Mouse (Mus musculus) cortical plate, adult 2 months (tissue): ENCODE measurements around the gene Cldn2.

Experiments used
- CTCF ChIP-seq: fragments of 200-500 bp; IDR thresholded peaks from 2 replicates; pipeline ENCODE4 v1.5.1; 2011; ENCODE audit warnings: mild to moderate bottlenecking, control low read depth, low read length; ENCODE audit not compliant: insufficient read depth; ENCODE audit errors: extremely low read depth
- POLR2A ChIP-seq: fragments of 200-500 bp; IDR thresholded peaks from 2 replicates; pipeline ENCODE4 v1.6.1; 2011; ENCODE audit warnings: mild to moderate bottlenecking, low read length, control low read depth; ENCODE audit not compliant: insufficient read depth; ENCODE audit errors: extremely low read depth

DNA sequence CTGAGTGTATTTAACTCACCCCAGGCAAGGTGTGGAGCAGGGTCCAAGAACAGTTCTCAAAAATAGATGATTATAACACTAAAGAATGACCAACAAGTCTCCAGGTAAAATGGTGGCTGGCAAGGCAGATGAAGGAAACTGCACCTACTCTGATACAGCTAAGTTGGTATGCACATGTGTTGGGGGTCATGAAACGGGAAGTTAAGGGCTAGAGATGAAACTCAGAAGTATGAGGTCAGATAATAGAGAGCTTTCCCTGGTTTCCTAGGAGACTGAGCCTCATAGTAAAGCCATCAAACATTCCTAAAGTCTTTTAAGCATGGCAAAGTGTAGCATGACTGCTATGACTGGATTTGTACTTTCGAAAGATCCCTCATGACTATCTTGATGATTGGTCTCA lies 2.4 kb downstream of the Cldn2 start:
- TF ChIP-seq CTCF (no peak), POLR2A (no peak)
